Mouse (Mus musculus) heart, adult 2 months (tissue): ENCODE results near the gene Fhad1.

Experiments used
- CTCF ChIP-seq: fragments of 200-600 bp; IDR thresholded peaks from 2 replicates; pipeline ENCODE4 v1.8.1; 2022; ENCODE audit warnings: antibody characterized with exemption, mild to moderate bottlenecking, moderate library complexity
- EP300 ChIP-seq: fragments of 200-500 bp; IDR thresholded peaks from 2 replicates; pipeline ENCODE4 v1.6.1; 2011; ENCODE audit warnings: low read depth, low read length, control low read depth; ENCODE audit not compliant: insufficient read depth
- POLR2A ChIP-seq: fragments of 200-500 bp; IDR thresholded peaks from 2 replicates; pipeline ENCODE4 v1.6.1; 2011; ENCODE audit warnings: mild to moderate bottlenecking, low read depth, low read length, control low read depth; ENCODE audit not compliant: insufficient read depth

- no peak for TF ChIP-seq POLR2A
- TF ChIP-seq CTCF = peak; percentile 99
- peak; percentile 94 for TF ChIP-seq EP300
Measured at GRCm38 (mm10) chr4:141857422-141857930, 157.4 kb downstream of the Fhad1 start.
